Mouse (Mus musculus): Measurements from ENCODE around the gene Tm9sf3. TPM values are rescaled to one million over a fixed set of nuclear protein-coding genes. Genes with fewer than 3 reads are reported as not detected.

The Tm9sf3 gene
- total RNA-seq, 2 experiments from 2014 or later = 39.4 to 56.4 TPM

DNA sequence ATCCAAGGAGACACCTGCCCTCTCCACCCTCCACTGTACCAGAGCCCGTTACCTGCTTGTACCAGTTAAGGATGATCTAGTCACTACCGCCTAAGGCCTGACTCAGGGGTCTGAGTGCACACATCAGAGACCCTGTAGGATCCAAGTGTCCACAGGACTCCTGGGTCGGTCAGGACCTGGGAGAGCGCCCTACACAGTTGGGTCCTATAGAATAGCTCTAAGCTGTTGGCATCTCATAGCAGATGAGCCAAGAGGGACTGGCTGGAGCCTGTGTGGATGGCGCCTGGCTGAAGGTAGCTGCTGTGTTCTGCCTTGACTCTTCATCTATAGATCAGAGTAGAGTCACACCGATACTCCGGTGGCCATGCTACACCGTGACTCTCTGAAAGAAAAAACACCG is 72.1 kb downstream of the Tm9sf3 start:
- no peak for ATAC-seq (replicated peaks; ENCODE audit: low FRiP score, poor library complexity, severe bottlenecking)

DNA sequence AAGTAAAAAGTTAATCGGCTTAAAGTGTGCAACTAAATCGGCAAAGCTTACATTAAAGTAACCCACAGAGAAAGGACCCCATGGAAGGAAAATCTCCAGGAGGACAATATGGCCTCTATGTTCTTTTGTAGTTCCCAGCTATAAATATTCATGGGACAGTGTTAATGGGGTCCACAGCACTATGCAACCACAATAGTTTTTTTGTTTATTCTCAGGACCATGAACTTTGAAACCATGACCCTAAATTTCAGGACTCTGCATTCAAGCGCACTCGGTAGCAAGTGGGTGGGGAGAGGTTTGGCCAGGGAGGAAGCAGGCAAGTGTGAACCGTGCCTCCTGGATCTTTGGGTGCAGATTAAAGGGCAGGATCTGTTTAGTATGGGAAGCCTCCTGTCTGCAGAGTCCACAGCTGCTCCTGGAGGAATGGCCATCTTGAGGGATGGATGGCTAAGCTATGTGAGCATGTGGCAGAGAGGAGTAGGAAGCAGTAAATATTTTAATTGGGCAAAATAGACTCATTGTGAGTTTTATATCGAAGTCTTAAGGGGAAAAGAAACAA is 72.8 kb downstream of the Tm9sf3 start:
- no peak for ATAC-seq (replicated peaks; ENCODE audit: low FRiP score, poor library complexity, severe bottlenecking)

DNA sequence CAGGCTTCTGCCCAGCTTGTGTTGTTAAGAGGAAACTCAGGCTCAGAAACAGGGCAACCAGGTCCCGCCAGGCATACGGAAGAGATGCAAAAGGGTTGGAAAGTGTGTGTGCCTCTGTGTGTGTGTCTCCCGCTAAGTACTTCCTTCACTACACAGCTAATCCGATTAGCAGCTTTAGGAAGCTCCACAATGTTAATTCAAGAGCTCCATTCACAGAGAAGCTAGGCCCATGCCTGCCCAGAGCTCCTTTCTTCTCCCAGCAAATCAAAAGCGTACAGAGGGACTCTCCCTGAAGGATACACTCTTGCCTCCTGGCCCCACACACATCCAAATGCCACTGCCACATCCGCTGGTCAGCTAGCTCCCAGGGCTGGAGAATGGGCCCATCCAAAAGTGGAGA is 86.5 kb downstream of the Tm9sf3 start:
- ATAC-seq (replicated peaks; ENCODE audit: low FRiP score, poor library complexity, severe bottlenecking) = no peak

DNA sequence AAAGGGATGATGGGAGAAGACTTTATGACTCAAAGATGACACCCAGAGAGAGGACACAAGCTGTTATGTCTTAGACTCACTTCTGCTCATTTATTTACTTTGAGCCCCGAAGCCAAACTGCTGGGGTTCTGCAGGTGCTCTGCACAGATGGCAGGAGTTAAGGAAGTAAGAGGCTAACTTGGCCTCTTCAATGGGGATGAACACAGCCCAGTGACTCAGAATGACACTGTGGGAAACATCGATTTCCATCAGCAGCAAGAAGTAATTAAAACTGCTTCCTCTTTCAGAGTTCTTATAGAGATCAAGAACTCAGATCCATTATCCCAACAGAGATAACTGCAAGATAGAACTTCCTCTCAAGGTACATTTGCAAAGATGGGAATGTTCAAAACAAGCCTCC is 86.9 kb downstream of the Tm9sf3 start:
- no peak for ATAC-seq (replicated peaks; ENCODE audit: low FRiP score, poor library complexity, severe bottlenecking)

DNA sequence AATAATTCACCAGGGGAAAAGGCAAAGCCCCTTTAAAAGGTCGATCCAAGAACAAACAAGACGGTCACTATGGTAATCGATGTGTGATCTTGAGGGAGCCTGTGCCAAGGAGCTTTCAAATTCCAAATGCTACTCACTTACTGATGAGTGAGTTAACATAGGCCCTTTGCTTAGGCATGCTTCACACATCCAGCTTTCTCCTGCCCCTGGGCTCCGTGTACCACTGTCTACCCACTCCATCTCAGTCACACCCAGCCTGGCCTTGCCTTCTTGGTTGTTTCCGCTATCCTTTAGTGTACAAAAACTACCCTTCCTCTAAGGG is 97.9 kb downstream of the Tm9sf3 start:
- no peak for ATAC-seq (replicated peaks; ENCODE audit: low FRiP score, poor library complexity, severe bottlenecking)

DNA sequence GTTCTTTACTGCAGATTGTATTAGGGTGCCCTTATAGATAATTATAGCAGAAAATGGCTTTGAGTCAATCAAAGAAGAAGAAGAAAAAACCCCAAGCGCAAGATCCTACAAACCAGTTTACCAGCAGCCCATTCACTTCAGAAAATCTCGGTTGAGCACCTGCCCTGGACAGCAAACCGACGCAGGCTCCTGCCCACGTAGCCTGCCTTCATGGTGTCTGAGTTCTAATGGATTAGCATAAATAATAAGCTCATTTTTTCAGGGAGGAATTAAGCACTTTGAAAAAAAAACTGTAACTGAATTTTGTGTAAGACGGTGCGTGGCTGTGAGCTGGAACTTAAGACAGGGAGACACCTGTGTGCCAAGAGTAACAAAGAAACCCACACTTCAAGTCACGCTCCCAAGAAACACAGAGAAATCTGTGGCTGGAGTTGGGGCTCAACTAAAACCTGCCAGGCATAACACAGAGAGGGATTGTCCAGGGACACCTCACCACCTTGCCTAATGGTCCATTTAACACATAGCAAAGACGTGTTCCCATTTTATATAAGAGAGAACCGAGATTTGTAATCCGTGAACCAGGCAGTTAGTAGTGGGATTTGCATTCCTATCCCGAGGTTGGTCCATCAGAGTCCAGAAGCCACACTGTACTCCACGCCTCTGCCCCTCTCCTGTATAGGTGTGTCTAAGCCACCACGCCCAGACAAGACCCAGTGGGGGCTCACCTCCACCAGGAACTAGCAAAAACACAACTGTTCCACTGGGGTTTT is 98.5 kb downstream of the Tm9sf3 start:
- no peak for ATAC-seq (replicated peaks; ENCODE audit: low FRiP score, poor library complexity, severe bottlenecking)

DNA sequence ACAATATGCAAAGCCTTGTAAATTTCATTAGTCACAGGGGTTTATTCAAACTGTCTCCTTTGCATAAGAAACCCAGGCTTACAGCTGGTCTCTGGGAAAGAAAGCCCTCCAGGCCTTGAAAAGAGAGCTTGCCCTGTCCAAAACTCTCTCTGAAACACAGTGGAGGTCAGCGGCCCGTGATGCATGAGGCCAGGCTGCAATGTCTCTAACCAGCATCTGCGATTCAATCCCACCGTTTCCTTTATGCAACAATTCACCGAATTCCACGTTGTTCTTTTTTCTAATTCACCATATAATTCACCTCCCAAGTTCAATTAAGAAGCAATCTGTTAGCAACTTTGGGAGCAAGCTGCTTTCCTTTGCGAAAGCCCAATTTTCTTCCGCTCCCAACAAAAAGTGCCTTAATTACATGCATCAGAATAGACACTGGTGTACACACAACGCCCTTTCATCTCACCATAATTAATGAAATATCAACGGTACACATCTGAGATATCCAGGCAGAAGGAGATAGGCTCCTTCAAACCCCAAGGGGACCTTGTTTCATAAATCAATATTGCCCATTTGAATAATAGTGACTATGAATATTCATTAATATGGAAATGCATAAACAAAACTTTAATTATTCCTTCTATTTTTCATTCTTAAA is 99.2 kb downstream of the Tm9sf3 start:
- no peak for ATAC-seq (replicated peaks; ENCODE audit: low FRiP score, poor library complexity, severe bottlenecking)

Other genes with a start within 250 kb of the Tm9sf3 start
- 1.0 and 5.4 TPM in 2 replicates for gene Dntt, start 234.7 kb downstream of the Tm9sf3 start, total RNA-seq (2015; ENCODE audit: low replicate concordance)
- 3.7 and 5.9 TPM in 2 replicates for gene Dntt, start 234.7 kb downstream of the Tm9sf3 start, total RNA-seq (2017; ENCODE audit: low replicate concordance)
- not detected in 2 replicates for gene Opalin, start 186.9 kb downstream of the Tm9sf3 start, total RNA-seq (2015; ENCODE audit: low replicate concordance)
- not detected in 2 replicates for gene Opalin, start 186.9 kb downstream of the Tm9sf3 start, total RNA-seq (2017; ENCODE audit: low replicate concordance)
- not detected in 2 replicates for gene Tll2, start 57.2 kb downstream of the Tm9sf3 start, total RNA-seq (2015; ENCODE audit: low replicate concordance)
- gene Tll2, start 57.2 kb downstream of the Tm9sf3 start, total RNA-seq (2017; ENCODE audit: low replicate concordance) = not detected in 2 replicates
- 8.1 and 14.6 TPM in 2 replicates for gene Pik3ap1, start 121.1 kb upstream of the Tm9sf3 start, total RNA-seq (2015; ENCODE audit: low replicate concordance)
- gene Pik3ap1, start 121.1 kb upstream of the Tm9sf3 start, total RNA-seq (2017; ENCODE audit: low replicate concordance) = 8.9 and 10.5 TPM in 2 replicates
- 57.1 and 63.6 TPM in 2 replicates for gene Lcor, start 218.6 kb upstream of the Tm9sf3 start, total RNA-seq (2015; ENCODE audit: low replicate concordance)
- gene Lcor, start 218.6 kb upstream of the Tm9sf3 start, total RNA-seq (2017; ENCODE audit: low replicate concordance) = 136 and 155 TPM in 2 replicates